Mouse (Mus musculus): ENCODE measurements around the gene Traf6. TPM values are rescaled to one million over a fixed set of nuclear protein-coding genes. Genes with fewer than 3 reads are reported as not detected.

Gene Traf6
- polyA plus RNA-seq, 1 experiment from 2014 or later: 8.0 TPM

DNA sequence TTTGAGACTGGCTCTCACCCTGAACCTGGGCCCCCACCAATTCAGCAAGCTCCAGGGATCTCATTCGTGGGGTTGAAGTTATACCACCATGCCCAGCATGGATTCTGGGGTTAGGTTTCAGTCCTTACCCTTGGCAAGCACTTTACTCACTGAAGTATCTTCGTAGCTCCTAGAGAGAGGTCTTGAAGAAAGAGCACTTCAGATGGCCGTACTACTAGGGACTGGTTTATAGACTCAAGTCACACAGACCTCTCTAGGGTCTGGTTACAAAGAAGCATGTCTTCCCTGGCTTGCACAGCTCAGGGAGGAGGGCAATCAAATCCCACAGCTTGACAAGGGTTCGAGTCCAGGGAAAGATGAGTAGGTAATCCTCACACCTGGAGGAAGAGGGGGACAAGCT lies 43.6 kb downstream of the Traf6 start:
- Histone ChIP-seq H3K9ac (no peak overlapping the region), H3K4me3 (replicated peaks; ENCODE audit: low read length) (no peak overlapping the region), H3K27ac (peak overlapping the region; percentile 60; the same call in 1 of the 2 replicates), H3K36me3 (replicated peaks; ENCODE audit: control insufficient read depth, insufficient read depth) (no peaks in the 10 kb centered on the region), H3K4me1 (replicated peaks; ENCODE audit: control insufficient read depth, insufficient read depth, low read length) (peaks cover 16% of the 10 kb centered on the region; the same call in 1 of the 2 replicates), H3K27me3 (ENCODE audit: control insufficient read depth, insufficient read depth, low read length) (no peaks in the 10 kb centered on the region), H3K4me2 (replicated peaks) (no peak overlapping the region), H3K9me3 (ENCODE audit: control insufficient read depth, low read length) (no peaks in the 10 kb centered on the region)
- DNase-seq (ENCODE audit: low spot score): no peak
- ATAC-seq (ENCODE audit: low FRiP score): no peak
- 89% methylated on average over 4 of the region's 4 CpGs for WGBS

DNA sequence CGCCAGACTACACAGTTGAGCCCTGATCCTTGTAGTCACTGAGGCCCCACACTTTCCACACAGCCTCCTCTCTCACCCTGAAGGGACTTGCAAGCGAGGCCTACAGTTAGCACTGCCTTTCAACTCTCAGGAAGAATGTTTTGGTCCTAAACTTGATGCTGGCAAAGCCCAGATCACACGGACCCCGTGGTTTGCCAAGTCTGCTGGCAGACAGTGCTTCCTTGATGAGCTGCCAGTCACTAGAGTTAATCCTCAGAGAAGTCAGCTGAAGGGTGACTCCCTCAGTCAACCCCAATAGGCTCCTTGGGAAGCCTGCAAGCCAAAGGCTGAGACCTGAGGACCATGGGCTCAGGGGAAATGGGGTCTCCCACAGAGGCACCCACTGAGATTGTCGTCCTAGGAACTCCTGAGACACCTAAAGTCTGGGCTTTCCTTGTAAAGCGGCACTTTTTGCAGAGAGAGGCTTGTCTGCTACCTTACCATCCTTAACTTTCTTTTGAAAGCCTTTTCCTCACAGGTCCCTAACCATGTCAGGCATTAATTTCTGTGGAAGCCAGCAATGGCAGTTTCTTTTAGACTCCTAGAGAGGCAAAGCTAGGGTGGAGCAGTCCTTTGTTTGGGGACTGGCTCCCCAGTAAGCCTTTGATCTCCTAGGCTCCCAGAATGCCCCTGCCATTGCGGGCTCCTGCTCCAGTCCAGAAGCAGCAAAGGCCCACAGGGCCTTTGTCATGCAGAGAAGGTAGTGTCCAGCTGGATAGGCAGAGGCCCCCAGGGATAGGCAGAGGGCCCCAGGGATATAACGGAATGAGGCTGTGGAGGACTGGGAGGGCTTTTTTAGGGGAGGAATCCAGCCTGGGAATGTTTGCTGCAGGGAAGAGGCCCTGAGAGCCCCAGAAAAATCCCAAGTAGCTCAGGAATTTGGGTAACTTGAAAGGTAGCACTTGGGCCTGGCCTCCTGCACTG lies 44.4 kb downstream of the Traf6 start:
- Histone ChIP-seq H3K4me1 (replicated peaks; ENCODE audit: control insufficient read depth, insufficient read depth, low read length) (peaks cover 16% of the 10 kb centered on the region; the same call in 1 of the 2 replicates), H3K9ac (no peak overlapping the region), H3K36me3 (replicated peaks; ENCODE audit: control insufficient read depth, insufficient read depth) (no peaks in the 10 kb centered on the region), H3K27ac (peak overlapping the region; percentile 60), H3K4me2 (replicated peaks) (no peak overlapping the region), H3K4me3 (replicated peaks; ENCODE audit: low read length) (no peak overlapping the region), H3K9me3 (ENCODE audit: control insufficient read depth, low read length) (no peaks in the 10 kb centered on the region), H3K27me3 (ENCODE audit: control insufficient read depth, insufficient read depth, low read length) (no peaks in the 10 kb centered on the region)
- ATAC-seq (ENCODE audit: low FRiP score) (peak; percentile 62), DNase-seq (ENCODE audit: low spot score) (no peak)
- 28% methylated on average over 8 of the region's 8 CpGs for WGBS

DNA sequence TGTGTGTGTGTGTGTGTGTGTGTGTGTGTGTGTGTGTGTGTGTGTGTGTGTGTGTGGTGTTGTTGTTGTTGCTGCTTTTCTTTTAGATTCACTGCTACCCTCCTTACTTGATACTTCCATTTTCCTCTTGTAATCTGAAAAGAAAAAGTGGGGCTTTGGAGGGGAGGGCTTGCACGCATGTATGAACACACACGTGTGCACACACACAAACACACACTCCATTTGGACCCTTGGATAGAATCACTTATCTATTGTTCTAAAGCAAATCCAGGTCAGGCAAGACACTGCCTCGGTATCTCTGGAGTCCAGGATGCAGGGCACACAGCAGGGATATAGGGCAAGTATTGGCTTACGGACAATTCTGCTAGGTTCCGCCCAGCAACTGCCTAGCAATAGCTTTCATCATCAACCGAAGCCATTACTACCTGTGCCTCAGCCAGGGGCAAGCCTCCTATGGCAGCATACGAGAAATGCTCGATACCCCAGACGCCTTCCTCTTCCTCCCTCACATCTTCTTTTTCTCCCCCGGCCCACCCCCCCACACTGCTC lies 45.2 kb downstream of the Traf6 start:
- H3K4me1 ChIP-seq (replicated peaks; ENCODE audit: control insufficient read depth, insufficient read depth, low read length): peaks cover 16% of the 10 kb centered on the region; the same call in 1 of the 2 replicates
- H3K4me3 ChIP-seq (replicated peaks; ENCODE audit: low read length): no peak overlapping the region
- no peaks in the 10 kb centered on the region for H3K9me3 ChIP-seq (ENCODE audit: control insufficient read depth, low read length)
- no peak overlapping the region; the same call in 1 of the 2 replicates for H3K27ac ChIP-seq
- no peak overlapping the region for H3K4me2 ChIP-seq (replicated peaks)
- H3K27me3 ChIP-seq (ENCODE audit: control insufficient read depth, insufficient read depth, low read length): no peaks in the 10 kb centered on the region
- DNase-seq (ENCODE audit: low spot score) (no peak), ATAC-seq (ENCODE audit: low FRiP score) (no peak)
- 37% methylated on average over 10 of the region's 10 CpGs for WGBS
- H3K9ac ChIP-seq: no peak overlapping the region
- no peaks in the 10 kb centered on the region for H3K36me3 ChIP-seq (replicated peaks; ENCODE audit: control insufficient read depth, insufficient read depth)

DNA sequence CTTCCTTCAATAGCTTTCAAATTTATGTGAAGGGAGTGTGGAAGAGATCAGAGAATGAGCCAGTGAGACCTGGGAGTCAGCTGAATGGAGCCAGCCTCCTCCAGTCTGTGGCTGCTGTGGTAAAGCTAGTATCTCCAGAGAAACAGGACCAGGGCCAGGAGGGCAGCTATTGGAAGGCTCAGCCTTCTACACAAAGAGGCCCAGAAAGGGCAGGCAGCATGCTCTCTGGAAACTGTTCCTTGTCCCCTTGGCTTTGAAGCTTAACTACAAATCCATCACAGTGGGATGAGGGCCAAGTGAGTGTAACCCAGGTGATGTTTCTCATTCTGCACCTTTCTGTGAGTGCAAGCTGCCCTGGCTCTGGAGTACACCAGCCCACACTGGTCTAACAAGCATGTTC lies 49.6 kb downstream of the Traf6 start:
- no peaks in the 10 kb centered on the region for H3K36me3 ChIP-seq (replicated peaks; ENCODE audit: control insufficient read depth, insufficient read depth)
- H3K9me3 ChIP-seq (ENCODE audit: control insufficient read depth, low read length): no peaks in the 10 kb centered on the region
- H3K27me3 ChIP-seq (ENCODE audit: control insufficient read depth, insufficient read depth, low read length): no peaks in the 10 kb centered on the region
- H3K4me1 ChIP-seq (replicated peaks; ENCODE audit: control insufficient read depth, insufficient read depth, low read length): peaks cover 12% of the 10 kb centered on the region; the same call in 1 of the 2 replicates
- no peak overlapping the region for H3K9ac ChIP-seq
- ATAC-seq (ENCODE audit: low FRiP score) (no peak), DNase-seq (ENCODE audit: low spot score) (peak; percentile 36)
- H3K4me2 ChIP-seq (replicated peaks): no peak overlapping the region
- H3K4me3 ChIP-seq (replicated peaks; ENCODE audit: low read length): no peak overlapping the region
- H3K27ac ChIP-seq: no peak overlapping the region

DNA sequence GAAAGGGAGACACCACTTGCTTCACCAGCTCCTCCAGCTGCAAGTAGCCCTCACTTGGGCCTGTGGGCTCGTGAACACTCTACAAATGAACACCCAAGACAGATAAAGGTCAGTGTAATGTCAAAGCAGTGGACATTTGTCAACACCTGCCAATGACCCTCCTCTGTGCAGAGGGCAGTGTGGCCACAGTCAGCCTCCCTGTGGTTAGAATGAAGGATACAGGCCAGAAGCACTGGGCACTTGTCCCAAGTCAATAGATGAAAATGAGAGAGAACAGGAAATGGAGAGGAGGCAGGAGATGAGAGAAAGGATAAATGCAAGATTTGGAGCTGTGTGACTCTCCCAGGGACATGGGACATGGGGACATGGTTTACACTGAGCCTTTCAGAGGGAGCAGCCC lies 51.2 kb downstream of the Traf6 start:
- 64% methylated on average over 1 of the region's 1 CpGs for WGBS
- no peaks in the 10 kb centered on the region for H3K27me3 ChIP-seq (ENCODE audit: control insufficient read depth, insufficient read depth, low read length)
- H3K27ac ChIP-seq: no peak overlapping the region
- no peak overlapping the region for H3K9ac ChIP-seq
- ATAC-seq (ENCODE audit: low FRiP score) (no peak), DNase-seq (ENCODE audit: low spot score) (no peak)
- no peaks in the 10 kb centered on the region for H3K36me3 ChIP-seq (replicated peaks; ENCODE audit: control insufficient read depth, insufficient read depth)
- H3K4me3 ChIP-seq (replicated peaks; ENCODE audit: low read length): no peak overlapping the region
- no peaks in the 10 kb centered on the region for H3K4me1 ChIP-seq (replicated peaks; ENCODE audit: control insufficient read depth, insufficient read depth, low read length)
- no peaks in the 10 kb centered on the region for H3K9me3 ChIP-seq (ENCODE audit: control insufficient read depth, low read length)
- no peak overlapping the region for H3K4me2 ChIP-seq (replicated peaks)

DNA sequence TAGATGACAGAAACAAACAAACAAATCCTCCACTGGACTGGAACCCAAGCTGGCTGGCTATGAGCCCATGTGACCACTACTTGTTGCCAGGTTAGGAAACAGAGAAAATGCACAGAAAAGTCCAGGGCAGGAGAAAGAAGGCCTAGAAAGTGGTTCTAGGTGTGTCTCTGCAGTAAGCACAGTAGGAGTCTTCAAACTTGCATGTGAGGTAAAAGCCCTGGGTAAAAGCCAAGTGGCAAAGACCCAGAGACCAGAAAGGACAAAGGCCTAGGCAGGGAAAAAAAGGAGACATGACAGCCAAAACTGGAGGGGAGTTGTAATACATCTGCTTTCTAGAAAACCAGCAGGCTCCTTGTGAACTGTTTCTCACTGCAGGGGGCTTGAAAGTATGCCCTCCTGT lies 52.7 kb downstream of the Traf6 start:
- H3K27me3 ChIP-seq (ENCODE audit: control insufficient read depth, insufficient read depth, low read length): no peaks in the 10 kb centered on the region
- no peaks in the 10 kb centered on the region for H3K9me3 ChIP-seq (ENCODE audit: control insufficient read depth, low read length)
- H3K36me3 ChIP-seq (replicated peaks; ENCODE audit: control insufficient read depth, insufficient read depth): no peaks in the 10 kb centered on the region
- H3K27ac ChIP-seq: no peak overlapping the region
- H3K9ac ChIP-seq: no peak overlapping the region
- no peak overlapping the region for H3K4me3 ChIP-seq (replicated peaks; ENCODE audit: low read length)
- no peak for DNase-seq (ENCODE audit: low spot score)
- no peak for ATAC-seq (ENCODE audit: low FRiP score)
- H3K4me2 ChIP-seq (replicated peaks): no peak overlapping the region
- no peaks in the 10 kb centered on the region for H3K4me1 ChIP-seq (replicated peaks; ENCODE audit: control insufficient read depth, insufficient read depth, low read length)

DNA sequence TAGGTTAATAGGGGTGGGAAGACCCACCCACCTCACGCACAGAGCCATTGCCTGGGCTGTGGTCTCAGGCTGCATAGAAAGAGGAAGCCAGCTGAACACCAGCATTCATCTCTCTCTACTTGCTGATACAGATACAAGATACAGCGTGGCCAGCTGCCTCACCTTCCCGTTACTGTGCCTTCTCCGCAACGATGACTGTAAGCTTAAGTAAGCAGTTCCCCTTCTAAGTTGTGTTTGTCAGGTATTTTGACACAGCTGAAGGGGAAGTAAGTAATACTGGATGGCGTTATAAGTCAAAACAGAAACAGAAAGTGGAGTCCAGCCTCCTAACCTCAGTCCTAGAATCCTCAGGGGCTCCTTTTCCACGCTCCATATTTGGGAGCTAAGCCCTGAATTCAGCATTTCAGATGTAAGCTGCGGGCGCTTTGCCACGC lies 54.6 kb downstream of the Traf6 start:
- Histone ChIP-seq H3K9ac (no peak overlapping the region), H3K36me3 (replicated peaks; ENCODE audit: control insufficient read depth, insufficient read depth) (no peaks in the 10 kb centered on the region), H3K4me1 (replicated peaks; ENCODE audit: control insufficient read depth, insufficient read depth, low read length) (no peaks in the 10 kb centered on the region), H3K4me2 (replicated peaks) (no peak overlapping the region), H3K27me3 (ENCODE audit: control insufficient read depth, insufficient read depth, low read length) (no peaks in the 10 kb centered on the region), H3K4me3 (replicated peaks; ENCODE audit: low read length) (no peak overlapping the region), H3K27ac (no peak overlapping the region), H3K9me3 (ENCODE audit: control insufficient read depth, low read length) (no peaks in the 10 kb centered on the region)
- ATAC-seq (ENCODE audit: low FRiP score) (no peak), DNase-seq (ENCODE audit: low spot score) (no peak)
- 94% methylated on average over 10 of the region's 10 CpGs for WGBS

DNA sequence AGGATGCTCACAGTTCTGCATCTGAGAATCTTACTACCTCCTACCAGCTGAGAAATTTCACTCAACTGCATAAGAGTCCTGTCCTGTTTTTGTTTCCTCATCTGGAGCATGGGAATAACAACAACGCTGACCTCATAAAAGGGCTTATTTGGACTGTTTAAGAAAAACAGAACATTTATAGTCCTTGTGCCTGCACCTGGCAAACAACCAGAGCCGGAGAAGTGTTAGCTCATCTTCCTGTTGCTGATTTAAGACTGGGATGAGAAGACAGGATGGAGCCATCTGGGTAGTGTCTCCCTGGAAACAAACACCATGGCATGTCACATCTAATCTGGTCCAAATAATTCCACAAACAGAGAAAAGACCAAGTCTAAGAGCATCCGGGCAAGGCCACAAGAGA lies 55.3 kb downstream of the Traf6 start:
- no peak overlapping the region for H3K9ac ChIP-seq
- no peaks in the 10 kb centered on the region for H3K4me1 ChIP-seq (replicated peaks; ENCODE audit: control insufficient read depth, insufficient read depth, low read length)
- DNase-seq (ENCODE audit: low spot score) (no peak), ATAC-seq (ENCODE audit: low FRiP score) (no peak)
- no peaks in the 10 kb centered on the region for H3K36me3 ChIP-seq (replicated peaks; ENCODE audit: control insufficient read depth, insufficient read depth)
- WGBS: 94% methylated on average over 3 of the region's 3 CpGs
- H3K27me3 ChIP-seq (ENCODE audit: control insufficient read depth, insufficient read depth, low read length): no peaks in the 10 kb centered on the region
- H3K4me2 ChIP-seq (replicated peaks): no peak overlapping the region
- no peak overlapping the region for H3K27ac ChIP-seq
- no peak overlapping the region for H3K4me3 ChIP-seq (replicated peaks; ENCODE audit: low read length)
- H3K9me3 ChIP-seq (ENCODE audit: control insufficient read depth, low read length): no peaks in the 10 kb centered on the region

DNA sequence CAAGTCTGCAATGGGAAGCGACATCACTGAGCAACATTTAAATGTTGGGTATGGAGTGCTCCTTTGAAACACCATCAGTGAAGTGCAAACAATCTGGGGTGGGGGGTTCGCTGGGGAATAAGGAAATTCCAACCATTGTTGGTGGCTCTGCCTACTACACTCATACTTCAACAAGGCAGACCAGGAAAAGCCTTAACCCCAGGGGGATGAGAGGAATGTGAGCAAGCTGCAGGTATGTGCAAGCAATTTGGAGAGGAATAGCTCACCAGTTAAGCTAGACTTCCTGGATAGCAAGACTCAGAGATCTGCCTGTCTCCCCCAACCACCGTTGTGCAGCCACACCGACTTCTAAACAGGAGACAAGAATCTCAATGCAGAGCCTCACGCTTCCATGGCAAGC lies 61.7 kb downstream of the Traf6 start:
- Histone ChIP-seq H3K27ac (no peak overlapping the region), H3K4me2 (replicated peaks) (no peak overlapping the region), H3K4me1 (replicated peaks; ENCODE audit: control insufficient read depth, insufficient read depth, low read length) (no peaks in the 10 kb centered on the region), H3K27me3 (ENCODE audit: control insufficient read depth, insufficient read depth, low read length) (no peaks in the 10 kb centered on the region), H3K4me3 (replicated peaks; ENCODE audit: low read length) (no peak overlapping the region), H3K36me3 (replicated peaks; ENCODE audit: control insufficient read depth, insufficient read depth) (no peaks in the 10 kb centered on the region), H3K9ac (no peak overlapping the region), H3K9me3 (ENCODE audit: control insufficient read depth, low read length) (no peaks in the 10 kb centered on the region)
- ATAC-seq (ENCODE audit: low FRiP score) (no peak), DNase-seq (ENCODE audit: low spot score) (no peak)
- 88% methylated on average over 5 of the region's 5 CpGs for WGBS

All from hindbrain, embryonic 14.5 days (tissue).